Mouse (Mus musculus) CD4-positive, CD25-positive, alpha-beta regulatory T cell, adult 9 weeks (primary cell): ENCODE data around the gene Vmn2r108. TPM values are rescaled to one million over a fixed set of nuclear protein-coding genes. Genes with fewer than 3 reads are reported as not detected.

Experiments
- polyA plus RNA-seq: library from polyadenylated mRNA; unstranded; fragments of 100-300 nt; shearing (Covaris generic); gene quantifications from one replicate; pipeline ENCODE4 v1.2.1, GENCODE M21; 2017

Vmn2r108 gene
- polyA plus RNA-seq = not detected

GRCm38 (mm10) chr17:20481231-20481630 is at the start of gene Vmn2r108:
Vmn2r108 (minus strand) TSS chr17:20481331.

GRCm38 (mm10) chr17:20497858-20498257 is 16.7 kb upstream of the Vmn2r108 start, which contains the start of gene Vmn1r225:
Vmn1r225 (plus strand) TSS chr17:20498158.

GRCm38 (mm10) chr17:20413846-20414245 is 67.3 kb downstream of the Vmn2r108 start, which contains the start of gene Vmn1r224:
Vmn1r224 (plus strand) TSS chr17:20414146.

Other genes starting within 250 kb of the Vmn2r108 start
- not detected for gene Vmn2r105, start 246.3 kb downstream of the Vmn2r108 start, polyA plus RNA-seq
- gene Vmn2r106, start 195.8 kb downstream of the Vmn2r108 start, polyA plus RNA-seq = not detected
- not detected for gene Vmn2r107, start 136.1 kb downstream of the Vmn2r108 start, polyA plus RNA-seq
- gene Vmn1r224, start 67.2 kb downstream of the Vmn2r108 start, polyA plus RNA-seq = not detected
- gene Vmn1r225, start 16.8 kb upstream of the Vmn2r108 start, polyA plus RNA-seq = not detected
- gene Vmn2r109, start 83.4 kb upstream of the Vmn2r108 start, polyA plus RNA-seq = not detected
- gene Vmn2r110, start 115.1 kb upstream of the Vmn2r108 start, polyA plus RNA-seq = 0.05 TPM
- gene Fpr-rs3, start 143.5 kb upstream of the Vmn2r108 start, polyA plus RNA-seq = not detected
- gene Vmn1r226, start 201.5 kb upstream of the Vmn2r108 start, polyA plus RNA-seq = not detected
- not detected for gene Vmn1r227, start 248.5 kb upstream of the Vmn2r108 start, polyA plus RNA-seq